Mouse (Mus musculus): Measurements from ENCODE around the gene Gal3st3. TPM values are rescaled to one million over a fixed set of nuclear protein-coding genes. Genes with fewer than 3 reads are reported as not detected.
A peak's percentile ranks its signal among the peaks of the same experiment; 100 is the strongest.

Gene Gal3st3
- 25.0 and 27.3 TPM in 2 replicates for total RNA-seq (2014; rRNA removed)
- polyA plus RNA-seq (2015; fragmentation: Nextera tagmentation; extraction: Ambion mirVana), result 26.9 and 31.9 TPM in 2 replicates

- Histone ChIP-seq H3K9ac (replicated peaks; ENCODE audit: low read length) (peak within 1 kb of the TSS; percentile 79), H3K27ac (peak within 1 kb of the TSS; percentile 77), H3K4me3 (ENCODE audit: low read length) (peak within 1 kb of the TSS; percentile 50), H3K4me2 (ENCODE audit: low read depth, low read length) (peak within 1 kb of the TSS; percentile 70), H3K4me1 (ENCODE audit: insufficient read depth, low read length) (peaks cover 16% of the 10 kb centered on the region), H3K27me3 (ENCODE audit: insufficient read depth, low read length) (no peaks in the 10 kb centered on the region), H3K36me3 (ENCODE audit: insufficient read depth, low read length) (peaks cover under 1% of the 10 kb centered on the region; the same call in 1 of the 2 replicates), H3K9me3 (ENCODE audit: low read length) (no peaks in the 10 kb centered on the region)
- peak; percentile 68 for DNase-seq (ENCODE audit: low spot score)
- ATAC-seq, result peak; percentile 40
- no peak for TF ChIP-seq CTCF (IDR thresholded peaks at IDR 0.05; ENCODE audit: low read depth)
- 3% methylated on average over 32 of the region's 32 CpGs for WGBS
Observed at GRCm38 (mm10) chr19:5297903-5298800, at the start of gene Gal3st3. TSS of gene Gal3st3 (plus strand) at chr19:5298331.

GRCm38 (mm10) chr19:5257140-5257539, 41.0 kb upstream of the Gal3st3 start:
- ATAC-seq, result no peak
- Histone ChIP-seq H3K9ac (replicated peaks; ENCODE audit: low read length) (no peak overlapping the region), H3K27me3 (ENCODE audit: insufficient read depth, low read length) (no peaks in the 10 kb centered on the region), H3K9me3 (ENCODE audit: low read length) (no peaks in the 10 kb centered on the region), H3K36me3 (ENCODE audit: insufficient read depth, low read length) (no peaks in the 10 kb centered on the region), H3K27ac (no peak overlapping the region), H3K4me3 (ENCODE audit: low read length) (no peak overlapping the region), H3K4me1 (ENCODE audit: insufficient read depth, low read length) (no peaks in the 10 kb centered on the region), H3K4me2 (ENCODE audit: low read depth, low read length) (no peak overlapping the region)
- DNase-seq (ENCODE audit: low spot score), result no peak
- WGBS, result 57% methylated on average over 3 of the region's 3 CpGs
- no peak for TF ChIP-seq CTCF (IDR thresholded peaks at IDR 0.05; ENCODE audit: low read depth)

GRCm38 (mm10) chr19:5267015-5267414, 31.1 kb upstream of the Gal3st3 start:
- H3K4me1 ChIP-seq (ENCODE audit: insufficient read depth, low read length), result peaks cover 16% of the 10 kb centered on the region
- H3K4me2 ChIP-seq (ENCODE audit: low read depth, low read length), result no peak overlapping the region
- H3K4me3 ChIP-seq (ENCODE audit: low read length), result no peak overlapping the region
- no peak for TF ChIP-seq CTCF (IDR thresholded peaks at IDR 0.05; ENCODE audit: low read depth)
- H3K36me3 ChIP-seq (ENCODE audit: insufficient read depth, low read length), result no peaks in the 10 kb centered on the region
- WGBS, result 94% methylated on average over 5 of the region's 5 CpGs
- DNase-seq (ENCODE audit: low spot score) (no peak), ATAC-seq (no peak)
- H3K9me3 ChIP-seq (ENCODE audit: low read length), result no peaks in the 10 kb centered on the region
- no peak overlapping the region for H3K9ac ChIP-seq (replicated peaks; ENCODE audit: low read length)
- H3K27me3 ChIP-seq (ENCODE audit: insufficient read depth, low read length), result no peaks in the 10 kb centered on the region
- no peak overlapping the region for H3K27ac ChIP-seq

GRCm38 (mm10) chr19:5268017-5268416, 30.1 kb upstream of the Gal3st3 start:
- Histone ChIP-seq H3K4me1 (ENCODE audit: insufficient read depth, low read length) (peaks cover 17% of the 10 kb centered on the region), H3K4me2 (ENCODE audit: low read depth, low read length) (no peak overlapping the region), H3K27ac (no peak overlapping the region), H3K36me3 (ENCODE audit: insufficient read depth, low read length) (no peaks in the 10 kb centered on the region), H3K9ac (replicated peaks; ENCODE audit: low read length) (no peak overlapping the region), H3K4me3 (ENCODE audit: low read length) (no peak overlapping the region), H3K27me3 (ENCODE audit: insufficient read depth, low read length) (no peaks in the 10 kb centered on the region), H3K9me3 (ENCODE audit: low read length) (no peaks in the 10 kb centered on the region)
- no peak for ATAC-seq
- TF ChIP-seq CTCF (IDR thresholded peaks at IDR 0.05; ENCODE audit: low read depth), result no peak
- no peak for DNase-seq (ENCODE audit: low spot score)

GRCm38 (mm10) chr19:5268875-5269274, 29.3 kb upstream of the Gal3st3 start:
- TF ChIP-seq CTCF (IDR thresholded peaks at IDR 0.05; ENCODE audit: low read depth), result no peak
- Histone ChIP-seq H3K27me3 (ENCODE audit: insufficient read depth, low read length) (no peaks in the 10 kb centered on the region), H3K4me1 (ENCODE audit: insufficient read depth, low read length) (peaks cover 17% of the 10 kb centered on the region), H3K4me2 (ENCODE audit: low read depth, low read length) (no peak overlapping the region), H3K9me3 (ENCODE audit: low read length) (no peaks in the 10 kb centered on the region), H3K4me3 (ENCODE audit: low read length) (no peak overlapping the region), H3K27ac (no peak overlapping the region), H3K36me3 (ENCODE audit: insufficient read depth, low read length) (no peaks in the 10 kb centered on the region), H3K9ac (replicated peaks; ENCODE audit: low read length) (no peak overlapping the region)
- WGBS, result 92% methylated on average over 3 of the region's 3 CpGs
- DNase-seq (ENCODE audit: low spot score) (no peak), ATAC-seq (no peak)

- no peak overlapping the region for H3K4me2 ChIP-seq (ENCODE audit: low read depth, low read length)
- no peak overlapping the region for H3K9ac ChIP-seq (replicated peaks; ENCODE audit: low read length)
- TF ChIP-seq CTCF (IDR thresholded peaks at IDR 0.05; ENCODE audit: low read depth), result no peak
- DNase-seq (ENCODE audit: low spot score) (no peak), ATAC-seq (no peak)
- H3K4me1 ChIP-seq (ENCODE audit: insufficient read depth, low read length), result peaks cover 17% of the 10 kb centered on the region
- no peak overlapping the region for H3K27ac ChIP-seq
- no peaks in the 10 kb centered on the region for H3K36me3 ChIP-seq (ENCODE audit: insufficient read depth, low read length)
- 87% methylated on average over 5 of the region's 5 CpGs for WGBS
- H3K4me3 ChIP-seq (ENCODE audit: low read length), result no peak overlapping the region
- no peaks in the 10 kb centered on the region for H3K27me3 ChIP-seq (ENCODE audit: insufficient read depth, low read length)
- H3K9me3 ChIP-seq (ENCODE audit: low read length), result no peaks in the 10 kb centered on the region
Observed at GRCm38 (mm10) chr19:5269392-5269791, 28.7 kb upstream of the Gal3st3 start.

- no peak for TF ChIP-seq CTCF (IDR thresholded peaks at IDR 0.05; ENCODE audit: low read depth)
- peak overlapping the region; percentile 89 for H3K4me2 ChIP-seq (ENCODE audit: low read depth, low read length)
Observed at GRCm38 (mm10) chr19:5271430-5271829, 26.7 kb upstream of the Gal3st3 start.

More at GRCm38 (mm10) chr19:5271430-5271829, 26.7 kb upstream of the Gal3st3 start:
- peak overlapping the region; percentile 95 for H3K4me3 ChIP-seq (ENCODE audit: low read length)
- DNase-seq (ENCODE audit: low spot score), result no peak
- ATAC-seq, result no peak
- no peaks in the 10 kb centered on the region for H3K27me3 ChIP-seq (ENCODE audit: insufficient read depth, low read length)
- peaks cover 9% of the 10 kb centered on the region; the same call in 1 of the 2 replicates for H3K36me3 ChIP-seq (ENCODE audit: insufficient read depth, low read length)
- H3K4me1 ChIP-seq (ENCODE audit: insufficient read depth, low read length), result peaks cover 17% of the 10 kb centered on the region
- WGBS, result 46% methylated on average over 1 of the region's 1 CpGs
- H3K9me3 ChIP-seq (ENCODE audit: low read length), result no peaks in the 10 kb centered on the region
- H3K27ac ChIP-seq, result no peak overlapping the region
- no peak overlapping the region for H3K9ac ChIP-seq (replicated peaks; ENCODE audit: low read length)

Measured in hindbrain, postnatal 0 days (tissue).